In the genomic region with DNA sequence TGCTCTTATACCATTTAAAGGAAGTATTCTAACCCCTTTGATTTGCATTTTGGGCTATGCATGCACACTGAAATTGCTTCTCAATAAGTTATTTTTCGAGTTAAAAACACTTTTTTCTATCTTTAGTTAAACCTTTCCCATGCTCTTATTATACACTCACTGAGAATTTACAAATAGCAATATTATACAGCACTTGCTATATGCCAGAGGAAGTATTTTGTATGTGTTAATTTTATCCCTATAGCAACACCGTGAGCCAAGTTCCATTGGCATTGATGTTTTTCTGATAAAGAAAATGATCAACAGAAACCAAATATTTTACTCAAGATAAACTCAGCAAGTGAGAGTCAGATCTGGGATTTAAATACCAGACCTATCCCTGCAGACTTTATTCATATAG, we compare ENCODE assay signal across 31 mouse cellular contexts.
"Had no signal": no experiment of that assay in that cellular context is flagged by ENCODE, and none has a peak within 500 bp of the region (broad histone marks: within the 10 kb centered on the region; RNA-seq: fewer than 3 reads in every experiment).

No protein-coding gene starts in this region.

- ATAC-seq: hindbrain, postnatal 0 days; inflammation-experienced regulatory T-cells, adult 6 months; intestine, embryonic 15.5 days; intestine, embryonic 16.5 days; intestine, postnatal 0 days had no signal

- H3K36me3 ChIP-seq: heart, embryonic 13.5 days; heart, embryonic 15.5 days; hindbrain, embryonic 10.5 days; hindbrain, embryonic 12.5 days; hindbrain, embryonic 13.5 days; hindbrain, embryonic 15.5 days; intestine, embryonic 15.5 days; kidney, embryonic 15.5 days had no signal

- H3K27me3 ChIP-seq: heart, embryonic 13.5 days; heart, embryonic 15.5 days; hindbrain, embryonic 12.5 days; hindbrain, embryonic 13.5 days; hindbrain, embryonic 15.5 days; intestine, embryonic 15.5 days; kidney, embryonic 15.5 days had no signal

- H3K4me1 ChIP-seq: heart, embryonic 13.5 days; heart, embryonic 15.5 days; hindbrain, embryonic 10.5 days; hindbrain, embryonic 12.5 days; hindbrain, embryonic 13.5 days; hindbrain, embryonic 15.5 days; intestine, embryonic 15.5 days; kidney, embryonic 15.5 days had no signal

- H3K9me3 ChIP-seq: heart, embryonic 13.5 days; heart, embryonic 15.5 days; hindbrain, embryonic 10.5 days; hindbrain, embryonic 12.5 days; hindbrain, embryonic 15.5 days; intestine, embryonic 15.5 days; kidney, embryonic 15.5 days had no signal

- H3K9ac ChIP-seq: heart, embryonic 13.5 days; heart, embryonic 15.5 days; hindbrain, embryonic 12.5 days; hindbrain, embryonic 13.5 days; hindbrain, embryonic 14.5 days; hindbrain, embryonic 15.5 days; intestine, embryonic 15.5 days; kidney, embryonic 15.5 days had no signal

- H3K4me3 ChIP-seq: heart, embryonic 13.5 days; heart, embryonic 15.5 days; hindbrain, embryonic 10.5 days; hindbrain, embryonic 12.5 days; hindbrain, embryonic 13.5 days; hindbrain, embryonic 15.5 days; intestine, embryonic 15.5 days; kidney, embryonic 15.5 days; layer of hippocampus, adult 2 months; left cerebral cortex, adult 2 months had no signal

- H3K27ac ChIP-seq: heart, embryonic 13.5 days; heart, embryonic 15.5 days; hindbrain, embryonic 10.5 days; hindbrain, embryonic 12.5 days; hindbrain, embryonic 13.5 days; hindbrain, embryonic 14.5 days; hindbrain, embryonic 15.5 days; hindbrain, postnatal 0 days; intestine, embryonic 15.5 days; kidney, embryonic 15.5 days; kidney, postnatal 0 days; layer of hippocampus, adult 2 months; left cerebral cortex, adult 2 months had no signal

- DNase-seq: heart, postnatal 10 days; heart, postnatal 14 days; heart, postnatal 36 days; heart, postnatal 4 days; kidney, adult 11 months; kidney, adult 18-20 months; kidney, adult 2 months; kidney, adult 8-10 months; kidney, adult 9 months; kidney, postnatal 10 days; kidney, postnatal 14 days; kidney, postnatal 25 days; kidney, postnatal 36 days; kidney, postnatal 4 days; layer of hippocampus, postnatal 36 days had no signal

- H3K4me2 ChIP-seq: heart, embryonic 13.5 days; heart, embryonic 15.5 days; hindbrain, embryonic 12.5 days; hindbrain, embryonic 13.5 days; hindbrain, embryonic 14.5 days; hindbrain, embryonic 15.5 days; intestine, embryonic 15.5 days; kidney, embryonic 15.5 days had no signal
